Mouse (Mus musculus) kidney, postnatal 10 days (tissue): ENCODE measurements around the gene Lyrm7.
A peak's percentile ranks its signal among the peaks of the same experiment; 100 is the strongest.
"Not testable (repeated sequence)": the region's sequence is repeated elsewhere in the genome, so short reads cannot be mapped to it uniquely, and the experiment has no call there.

ENCODE experiments used
- DNase-seq: peaks from one replicate; pipeline ENCODE4 v3.0.0; 2021; ENCODE audit warnings: mixed read lengths

Lyrm7 gene

GRCm38 (mm10) chr11:54860256-54861038 is at the start of gene Lyrm7:
Gene Lyrm7 (minus strand): TSS chr11:54860916.
- peak; percentile 97 for DNase-seq

- DNase-seq: peak; percentile 14
These were observed 49.5 kb upstream of the Lyrm7 start for GRCm38 (mm10) chr11:54910081-54910665.

- DNase-seq: no peak
These were observed 48.6 kb upstream of the Lyrm7 start for GRCm38 (mm10) chr11:54909273-54909672.

GRCm38 (mm10) chr11:54907259-54907658 is 46.5 kb upstream of the Lyrm7 start:
- DNase-seq: no peak

- no peak for DNase-seq
These were observed 45.8 kb upstream of the Lyrm7 start for GRCm38 (mm10) chr11:54906466-54906865.

- peak; percentile 76 for DNase-seq
These were observed 45.2 kb upstream of the Lyrm7 start for GRCm38 (mm10) chr11:54905931-54906330.

- DNase-seq: no peak
These were observed 44.4 kb upstream of the Lyrm7 start for GRCm38 (mm10) chr11:54905086-54905485.

GRCm38 (mm10) chr11:54903940-54904706 is 43.4 kb upstream of the Lyrm7 start:
- peak; percentile 79 for DNase-seq

GRCm38 (mm10) chr11:54903339-54903738 is 42.6 kb upstream of the Lyrm7 start:
- DNase-seq: no peak

GRCm38 (mm10) chr11:54902333-54903323 is 41.9 kb upstream of the Lyrm7 start, which contains the start of gene Gpx3:
Gene Gpx3 (plus strand): TSS chr11:54902453.
- peak; percentile 86 for DNase-seq

GRCm38 (mm10) chr11:54899657-54900056 is 38.9 kb upstream of the Lyrm7 start:
- no peak for DNase-seq

GRCm38 (mm10) chr11:54897470-54897869 is 36.8 kb upstream of the Lyrm7 start:
- peak; percentile 66 for DNase-seq

- not testable (repeated sequence) for DNase-seq
These were observed 35.9 kb upstream of the Lyrm7 start for GRCm38 (mm10) chr11:54896646-54897045.

GRCm38 (mm10) chr11:54894589-54894988 is 33.9 kb upstream of the Lyrm7 start:
- DNase-seq: peak; percentile 55

- no peak for DNase-seq
These were observed 31.4 kb upstream of the Lyrm7 start for GRCm38 (mm10) chr11:54892091-54892490.

GRCm38 (mm10) chr11:54891341-54891740 is 30.6 kb upstream of the Lyrm7 start:
- DNase-seq: no peak

- no peak for DNase-seq
These were observed 27.2 kb upstream of the Lyrm7 start for GRCm38 (mm10) chr11:54887927-54888326.

GRCm38 (mm10) chr11:54885406-54885805 is 24.7 kb upstream of the Lyrm7 start:
- DNase-seq: no peak

GRCm38 (mm10) chr11:54884937-54885336 is 24.2 kb upstream of the Lyrm7 start:
- DNase-seq: peak; percentile 80

- DNase-seq: no peak
These were observed 23.6 kb upstream of the Lyrm7 start for GRCm38 (mm10) chr11:54884197-54884828.

- peak; percentile 72 for DNase-seq
These were observed 22.0 kb upstream of the Lyrm7 start for GRCm38 (mm10) chr11:54882671-54883070.

GRCm38 (mm10) chr11:54881051-54881474 is 20.3 kb upstream of the Lyrm7 start:
- peak; percentile 52 for DNase-seq
